Mouse (Mus musculus): ENCODE data around the gene Rnf151. TPM values are rescaled to one million over a fixed set of nuclear protein-coding genes. Genes with fewer than 3 reads are reported as not detected.

The Rnf151 gene
- polyA plus RNA-seq, 1 experiment from 2014 or later = not detected

DNA sequence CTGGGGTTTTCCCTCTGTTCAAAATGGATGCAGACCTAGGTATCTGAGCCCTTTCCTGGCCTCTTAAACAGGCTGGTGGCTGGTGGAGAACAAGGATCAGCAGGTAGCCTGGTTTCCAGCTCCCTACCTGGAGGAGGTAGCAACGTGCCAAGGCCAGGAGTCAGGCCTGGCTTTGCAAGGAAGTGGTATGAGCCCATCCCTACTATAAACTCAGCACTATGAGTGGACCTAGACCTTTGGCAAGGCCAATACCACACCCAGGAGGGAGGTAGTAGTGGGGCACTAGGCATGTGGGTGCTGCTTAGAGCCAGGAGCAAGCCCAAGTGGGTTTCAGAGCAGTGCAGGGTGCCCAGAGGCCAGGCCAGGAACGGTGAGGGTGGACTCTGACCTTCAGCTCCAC is 18.4 kb downstream of the Rnf151 start:
- TF ChIP-seq CTCF (IDR thresholded peaks at IDR 0.05; ENCODE audit: low read depth) (no peak), EP300 (IDR thresholded peaks at IDR 0.05; ENCODE audit: low read depth) (no peak)
- Histone ChIP-seq H3K36me3 (replicated peaks; ENCODE audit: insufficient read depth, low read length) (peaks cover 32% of the 10 kb centered on the region), H3K4me3 (ENCODE audit: low read depth, low read length) (no peak overlapping the region), H3K4me2 (ENCODE audit: low read depth, low read length) (no peak overlapping the region), H3K9ac (replicated peaks) (no peak overlapping the region), H3K9me3 (ENCODE audit: low read length) (no peaks in the 10 kb centered on the region), H3K27ac (ENCODE audit: low read depth) (no peak overlapping the region), H3K4me1 (ENCODE audit: insufficient read depth) (peaks cover 18% of the 10 kb centered on the region), H3K27me3 (ENCODE audit: insufficient read depth, low read length) (no peaks in the 10 kb centered on the region)
- no peak for ATAC-seq
- 86% methylated on average over 2 of the region's 2 CpGs for WGBS (ENCODE audit: insufficient replicate concordance)
- DNase-seq = no peak

DNA sequence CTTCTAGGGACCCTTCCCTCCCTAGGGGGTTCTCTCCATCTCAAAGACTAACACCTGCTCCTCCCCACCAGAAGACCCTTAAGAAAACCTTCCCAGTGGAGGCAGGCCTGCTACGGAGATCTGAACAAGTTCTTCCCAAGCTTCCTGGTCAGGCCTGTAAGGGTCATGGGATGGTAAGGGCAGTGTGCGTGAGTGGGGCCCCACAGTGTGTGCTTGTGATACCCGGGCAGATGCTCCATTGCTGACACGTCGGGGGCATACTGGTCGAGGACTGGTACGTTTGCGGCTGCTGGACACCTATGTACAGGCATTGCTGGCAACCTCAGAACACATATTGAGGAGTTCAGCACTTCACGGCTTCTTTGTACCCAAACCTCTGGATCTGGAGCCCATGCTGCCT is 19.1 kb downstream of the Rnf151 start:
- peaks cover 30% of the 10 kb centered on the region for H3K36me3 ChIP-seq (replicated peaks; ENCODE audit: insufficient read depth, low read length)
- no peaks in the 10 kb centered on the region for H3K9me3 ChIP-seq (ENCODE audit: low read length)
- ATAC-seq (no peak), DNase-seq (no peak)
- H3K27me3 ChIP-seq (ENCODE audit: insufficient read depth, low read length) = no peaks in the 10 kb centered on the region
- H3K27ac ChIP-seq (ENCODE audit: low read depth) = no peak overlapping the region
- no peak overlapping the region for H3K4me3 ChIP-seq (ENCODE audit: low read depth, low read length)
- WGBS (ENCODE audit: insufficient replicate concordance) = 71% methylated on average over 9 of the region's 9 CpGs
- H3K4me2 ChIP-seq (ENCODE audit: low read depth, low read length) = no peak overlapping the region
- TF ChIP-seq EP300 (IDR thresholded peaks at IDR 0.05; ENCODE audit: low read depth) (no peak), CTCF (IDR thresholded peaks at IDR 0.05; ENCODE audit: low read depth) (no peak)
- no peak overlapping the region for H3K9ac ChIP-seq (replicated peaks)
- peaks cover 18% of the 10 kb centered on the region for H3K4me1 ChIP-seq (ENCODE audit: insufficient read depth)

DNA sequence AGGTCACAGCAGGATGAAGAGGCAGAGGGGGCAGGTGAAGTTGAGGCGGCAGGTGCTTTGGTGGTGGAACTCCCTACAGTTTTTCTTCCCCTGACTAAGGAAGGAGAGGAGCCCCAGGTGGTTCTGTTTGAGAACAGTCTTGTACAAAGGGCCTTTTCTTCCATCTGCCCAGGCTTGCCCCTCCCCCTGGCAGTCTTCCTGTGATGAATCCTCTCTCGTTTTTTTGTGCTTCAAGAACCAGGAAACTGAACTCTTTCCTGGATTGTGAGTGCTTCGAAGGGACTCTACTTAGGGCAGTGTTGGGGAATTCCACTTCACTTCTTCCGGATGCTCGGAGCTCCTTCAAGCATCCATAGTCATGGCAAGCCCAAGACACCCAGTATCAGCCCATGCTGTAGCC is 19.9 kb downstream of the Rnf151 start:
- ATAC-seq (no peak), DNase-seq (no peak)
- peaks cover 33% of the 10 kb centered on the region for H3K36me3 ChIP-seq (replicated peaks; ENCODE audit: insufficient read depth, low read length)
- no peak overlapping the region for H3K4me3 ChIP-seq (ENCODE audit: low read depth, low read length)
- WGBS (ENCODE audit: insufficient replicate concordance) = 32% methylated on average over 5 of the region's 5 CpGs
- H3K4me1 ChIP-seq (ENCODE audit: insufficient read depth) = peaks cover 18% of the 10 kb centered on the region
- no peaks in the 10 kb centered on the region for H3K27me3 ChIP-seq (ENCODE audit: insufficient read depth, low read length)
- H3K4me2 ChIP-seq (ENCODE audit: low read depth, low read length) = no peak overlapping the region
- no peaks in the 10 kb centered on the region for H3K9me3 ChIP-seq (ENCODE audit: low read length)
- TF ChIP-seq EP300 (IDR thresholded peaks at IDR 0.05; ENCODE audit: low read depth) (no peak), CTCF (IDR thresholded peaks at IDR 0.05; ENCODE audit: low read depth) (no peak)
- H3K27ac ChIP-seq (ENCODE audit: low read depth) = no peak overlapping the region
- no peak overlapping the region for H3K9ac ChIP-seq (replicated peaks)

DNA sequence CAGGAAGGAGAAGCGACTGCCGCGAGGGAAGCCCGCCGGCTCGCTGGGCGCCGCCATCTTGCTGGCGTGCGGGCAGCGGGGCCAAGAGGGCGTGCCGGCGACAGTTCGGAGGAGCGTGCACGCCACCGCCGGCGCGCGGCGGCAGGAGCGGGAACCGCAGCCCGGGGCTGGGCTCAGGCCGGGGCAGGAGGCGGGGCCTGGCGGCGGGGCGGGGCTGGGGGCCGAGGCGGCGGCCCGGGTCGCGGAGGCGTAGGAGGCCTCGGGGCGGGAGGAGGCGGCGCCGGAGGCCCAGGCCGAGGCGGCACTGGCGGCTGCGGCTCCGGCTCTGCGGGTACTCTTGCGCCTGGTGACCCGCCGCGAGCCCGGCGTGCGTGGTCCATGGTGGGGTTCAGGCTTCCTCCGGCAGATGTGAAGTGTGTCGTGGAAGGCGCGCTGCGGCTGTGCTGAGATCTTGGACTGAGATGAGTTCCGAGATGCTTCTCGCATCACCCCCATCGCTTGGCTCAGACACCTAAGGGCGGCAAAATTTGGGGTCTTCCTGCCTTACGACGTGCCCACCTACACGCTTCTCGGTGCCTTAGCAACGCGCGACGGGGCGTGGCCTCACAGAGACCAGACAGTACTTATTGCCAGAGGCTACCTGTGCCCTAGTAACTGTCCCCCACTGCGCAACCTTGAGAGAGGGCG is 21.7 kb downstream of the Rnf151 start, which contains the start of the genes Gfer and Noxo1:
Gene Gfer, minus strand, starts transcription at position 146 of the 687 bp plus-strand sequence.
Gene Noxo1, plus strand, starts transcription at position 224 of the 687 bp plus-strand sequence.
- H3K9me3 ChIP-seq (ENCODE audit: low read length) = no peaks in the 10 kb centered on the region
- TF ChIP-seq EP300 (IDR thresholded peaks at IDR 0.05; ENCODE audit: low read depth) (no peak), CTCF (IDR thresholded peaks at IDR 0.05; ENCODE audit: low read depth) (peak; percentile 35)

DNA sequence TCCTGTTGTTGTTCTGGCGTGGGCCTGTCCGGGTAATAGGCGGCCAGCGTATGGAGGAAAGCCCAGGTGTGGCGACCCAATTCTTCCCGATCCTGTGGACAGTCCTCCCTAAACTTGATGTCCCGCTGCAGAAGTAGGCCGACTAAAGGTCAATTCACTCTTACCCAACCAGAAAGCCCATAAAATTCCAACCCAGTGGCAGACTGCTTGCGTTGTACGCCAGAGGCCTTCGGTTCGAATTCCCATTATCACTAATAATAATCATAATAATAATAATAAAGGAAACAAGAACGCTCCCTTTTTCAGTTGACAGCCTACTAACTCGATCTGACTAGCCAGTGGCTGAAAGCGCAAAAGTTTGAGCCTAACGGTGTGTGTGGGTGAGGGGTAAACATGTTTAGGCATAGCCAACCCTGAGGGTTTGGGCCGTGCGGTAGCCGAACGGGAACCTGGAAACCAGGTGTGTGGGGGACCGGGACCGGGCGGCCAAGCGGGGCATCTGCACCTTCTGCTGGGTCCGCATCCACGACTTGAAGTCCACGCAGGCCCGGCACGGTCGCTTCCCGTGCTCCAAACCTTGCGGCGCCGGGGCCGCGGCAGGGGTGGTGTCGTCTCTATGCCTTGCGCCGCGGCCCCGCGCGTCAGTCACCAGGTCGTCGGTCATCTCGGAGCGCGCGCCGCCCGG is 22.4 kb downstream of the Rnf151 start:
- H3K27ac ChIP-seq (ENCODE audit: low read depth) = peak overlapping the region; percentile 92
- peak; percentile 42 for DNase-seq
- peak overlapping the region; percentile 93 for H3K4me3 ChIP-seq (ENCODE audit: low read depth, low read length)
- WGBS (ENCODE audit: insufficient replicate concordance) = 10% methylated on average over 43 of the region's 51 CpGs
- H3K4me1 ChIP-seq (ENCODE audit: insufficient read depth) = peaks cover 18% of the 10 kb centered on the region
- H3K9me3 ChIP-seq (ENCODE audit: low read length) = no peaks in the 10 kb centered on the region
- peak; percentile 46 for ATAC-seq
- peak overlapping the region; percentile 87 for H3K9ac ChIP-seq (replicated peaks)
- peak overlapping the region; percentile 96 for H3K4me2 ChIP-seq (ENCODE audit: low read depth, low read length)
- H3K36me3 ChIP-seq (replicated peaks; ENCODE audit: insufficient read depth, low read length) = peaks cover 22% of the 10 kb centered on the region
- peaks cover 8% of the 10 kb centered on the region for H3K27me3 ChIP-seq (ENCODE audit: insufficient read depth, low read length)
- TF ChIP-seq CTCF (IDR thresholded peaks at IDR 0.05; ENCODE audit: low read depth) (no peak), EP300 (IDR thresholded peaks at IDR 0.05; ENCODE audit: low read depth) (0 out of 2 replicates have a peak, but pooled peaks have one; percentile 9)

More for the DNA sequence above, 21.7 kb downstream of the Rnf151 start, which contains the start of the genes Gfer and Noxo1:
- peak within 1 kb of the TSS; percentile 96 for H3K4me2 ChIP-seq (ENCODE audit: low read depth, low read length)
- H3K27ac ChIP-seq (ENCODE audit: low read depth) = peak within 1 kb of the TSS; percentile 92
- H3K9ac ChIP-seq (replicated peaks) = peak within 1 kb of the TSS; percentile 87
- WGBS (ENCODE audit: insufficient replicate concordance) = 2% methylated on average over 55 of the region's 76 CpGs
- peaks cover 18% of the 10 kb centered on the region for H3K4me1 ChIP-seq (ENCODE audit: insufficient read depth)
- DNase-seq (peak; percentile 94), ATAC-seq (peak; percentile 93)
- peaks cover 29% of the 10 kb centered on the region for H3K36me3 ChIP-seq (replicated peaks; ENCODE audit: insufficient read depth, low read length)
- peak within 1 kb of the TSS; percentile 93 for H3K4me3 ChIP-seq (ENCODE audit: low read depth, low read length)
- H3K27me3 ChIP-seq (ENCODE audit: insufficient read depth, low read length) = 0 out of 2 replicates have a peak, but pooled peaks cover under 1% of the 10 kb centered on the region

DNA sequence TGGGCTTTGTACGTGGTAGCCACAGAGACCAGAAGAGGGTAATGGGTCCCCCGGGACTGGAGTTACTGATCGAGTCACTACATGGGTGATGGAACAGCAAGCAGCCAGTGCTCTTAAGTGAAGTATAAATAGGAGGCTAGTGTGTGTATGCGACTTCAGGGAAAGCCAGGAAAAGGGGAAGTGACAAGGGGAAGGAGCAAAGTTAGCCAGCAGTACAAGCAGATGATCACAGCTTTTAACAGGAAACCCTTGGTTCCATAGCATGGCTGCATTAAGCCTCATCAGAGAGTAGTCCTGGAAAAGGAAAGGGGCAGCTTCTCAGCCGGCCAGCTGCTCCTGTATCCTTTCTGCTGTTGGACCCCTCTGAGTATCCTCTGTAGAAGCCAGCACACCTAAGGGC is 25.5 kb downstream of the Rnf151 start:
- H3K36me3 ChIP-seq (replicated peaks; ENCODE audit: insufficient read depth, low read length) = peaks cover 15% of the 10 kb centered on the region; the same call in 1 of the 2 replicates
- DNase-seq (no peak), ATAC-seq (no peak)
- peaks cover 25% of the 10 kb centered on the region for H3K4me1 ChIP-seq (ENCODE audit: insufficient read depth)
- H3K9ac ChIP-seq (replicated peaks) = no peak overlapping the region
- no peaks in the 10 kb centered on the region for H3K9me3 ChIP-seq (ENCODE audit: low read length)
- 56% methylated on average over 5 of the region's 5 CpGs for WGBS (ENCODE audit: insufficient replicate concordance)
- H3K4me2 ChIP-seq (ENCODE audit: low read depth, low read length) = no peak overlapping the region
- no peak for TF ChIP-seq CTCF (IDR thresholded peaks at IDR 0.05; ENCODE audit: low read depth)
- TF ChIP-seq EP300 (IDR thresholded peaks at IDR 0.05; ENCODE audit: low read depth) = no peak
- no peak overlapping the region for H3K4me3 ChIP-seq (ENCODE audit: low read depth, low read length)
- no peak overlapping the region for H3K27ac ChIP-seq (ENCODE audit: low read depth)
- H3K27me3 ChIP-seq (ENCODE audit: insufficient read depth, low read length) = peaks cover 38% of the 10 kb centered on the region

Data from liver, postnatal 0 days (tissue).